Mouse (Mus musculus) erythroblast, embryonic 14.5 days (primary cell): ENCODE results near the gene Ccdc171.

Experiments used
- GATA1 ChIP-seq: IDR thresholded peaks from 2 replicates; pipeline ENCODE4 v1.6.1; 2012; ENCODE audit warnings: low read length, inconsistent platforms, mixed read lengths
- TAL1 ChIP-seq: IDR thresholded peaks from 3 replicates; pipeline ENCODE4 v1.6.1; 2012; ENCODE audit warnings: low read length, inconsistent platforms, mixed read lengths

DNA sequence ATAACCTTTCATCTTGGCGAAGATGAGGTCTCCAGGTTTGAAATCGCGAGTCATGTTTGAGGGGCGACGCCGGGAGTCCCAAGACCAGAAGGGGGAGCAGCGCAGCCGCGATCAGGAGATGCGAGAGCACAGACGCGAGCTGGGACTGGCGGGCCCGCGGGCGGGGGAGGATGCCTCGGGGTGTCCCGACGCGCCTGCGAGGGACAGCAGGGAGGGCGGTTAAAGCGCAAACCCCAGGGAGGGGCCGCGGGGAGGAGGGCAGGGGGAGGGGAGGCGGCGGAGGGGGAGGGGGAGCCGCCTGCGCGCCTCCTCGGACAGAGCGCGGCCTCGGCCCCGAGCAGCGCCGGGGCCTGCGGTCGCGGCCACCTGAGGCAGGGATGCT is 39.6 kb upstream of the Ccdc171 start:
- no peak for TF ChIP-seq TAL1
- no peak for TF ChIP-seq GATA1
